Mouse (Mus musculus): Measurements from ENCODE around the gene Arnt.

DNA sequence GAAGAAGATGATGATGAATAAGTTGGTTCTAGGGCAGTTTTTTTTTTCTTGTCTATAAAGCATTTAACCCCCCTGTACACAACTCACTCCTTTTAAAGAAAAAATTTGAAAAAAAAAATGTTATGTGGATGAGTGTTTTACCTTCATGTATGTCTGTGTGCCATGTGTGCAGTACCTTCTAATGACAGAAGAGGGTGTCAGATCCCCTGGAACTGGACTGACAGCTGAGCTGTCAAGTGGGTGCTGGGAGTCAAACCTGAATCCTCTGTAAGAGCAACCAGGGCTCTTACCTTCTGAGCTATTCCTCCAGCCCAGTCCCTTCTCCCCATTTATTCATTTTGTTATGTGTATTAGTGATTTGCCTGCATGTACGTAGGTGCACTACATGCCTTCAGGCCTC is 96.8 kb downstream of the Arnt start:
- peak; percentile 54 for TF ChIP-seq CTCF (conservative IDR thresholded peaks at IDR 0.05; ENCODE audit: low read length)
- TF ChIP-seq NANOG (IDR thresholded peaks at IDR 0.05; ENCODE audit: borderline replicate concordance, low read length): no peak
- no peak for TF ChIP-seq POU5F1 (IDR thresholded peaks at IDR 0.05; ENCODE audit: borderline replicate concordance, low read length)

Measured in E14TG2a.4 (cell line).